Mouse (Mus musculus) E14TG2a.4 (cell line): ENCODE measurements at regions not wholly inside any gene's neighbourhood (a gene's known extent, or its start where the extent isn't known, plus 50 kb on each side); places are given as distances from the start of the nearest gene placed in this dataset.

Experiments used
- CTCF ChIP-seq: conservative IDR thresholded peaks from 2 replicates; pipeline ENCODE4 v1.5.1; 2014; ENCODE audit warnings: low read length
- NANOG ChIP-seq: IDR thresholded peaks from 2 replicates; pipeline ENCODE4 v1.6.1; 2014; ENCODE audit warnings: borderline replicate concordance, low read length, mixed read lengths

DNA sequence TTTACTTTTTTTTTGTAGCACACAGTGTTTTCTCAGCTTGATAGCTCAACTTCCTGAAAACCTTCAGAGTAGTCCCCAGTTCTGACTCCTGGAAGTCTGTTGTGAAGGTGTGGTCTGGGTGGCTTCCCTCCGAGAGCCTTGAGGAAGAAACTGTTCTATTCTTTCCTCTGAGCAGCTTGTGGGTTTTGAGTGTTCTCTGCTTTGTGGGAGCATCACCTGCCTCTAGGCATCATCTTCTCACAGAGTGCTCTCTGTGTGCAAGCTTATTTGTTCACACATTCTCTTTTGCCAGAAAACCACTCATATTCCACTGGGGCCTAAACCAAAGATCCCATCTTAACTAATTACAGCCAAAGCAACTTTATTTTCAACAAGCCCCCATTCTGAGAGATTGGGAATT, 91.5 kb upstream of the Ccng1 start:
- TF ChIP-seq CTCF (no peak), NANOG (no peak)
